Mouse (Mus musculus) splenic B cell, adult 2 months (primary cell): Measurements from ENCODE around the gene Raf1.
"Not testable (repeated sequence)": the region's sequence is repeated elsewhere in the genome, so short reads cannot be mapped to it uniquely, and the experiment has no call there.

Experiments
- DNase-seq: peaks from one replicate; pipeline ENCODE4 v3.0.0-alpha.2; 2011; ENCODE audit warnings: low read depth, low spot score
- H3K27me3 ChIP-seq: 2 replicates; pipeline ENCODE4 v1.6.1; 2012; ENCODE audit warnings: mild to moderate bottlenecking, low read length, moderate library complexity, mixed read lengths; ENCODE audit not compliant: control insufficient read depth, poor library complexity, insufficient read depth, severe bottlenecking
- H3K36me3 ChIP-seq: 2 replicates; pipeline ENCODE4 v1.6.1; 2012; ENCODE audit warnings: mild to moderate bottlenecking, low read length, moderate library complexity, mixed read lengths; ENCODE audit not compliant: control insufficient read depth, poor library complexity, insufficient read depth, severe bottlenecking

The Raf1 gene

GRCm38 (mm10) chr6:115666641-115667040 is 9.8 kb downstream of the Raf1 start:
- Histone ChIP-seq H3K36me3 (no peaks in the 10 kb centered on the region), H3K27me3 (no peaks in the 10 kb centered on the region)
- no peak for DNase-seq

GRCm38 (mm10) chr6:115664268-115664667 is 12.2 kb downstream of the Raf1 start:
- Histone ChIP-seq H3K27me3 (no peaks in the 10 kb centered on the region), H3K36me3 (no peaks in the 10 kb centered on the region)
- no peak for DNase-seq

- no peaks in the 10 kb centered on the region for H3K27me3 ChIP-seq
- no peak for DNase-seq
These were observed 17.6 kb downstream of the Raf1 start for GRCm38 (mm10) chr6:115658802-115659201.

GRCm38 (mm10) chr6:115653939-115654338 is 22.5 kb downstream of the Raf1 start:
- no peaks in the 10 kb centered on the region for H3K36me3 ChIP-seq
- H3K27me3 ChIP-seq, result no peaks in the 10 kb centered on the region
- DNase-seq, result no peak

More at GRCm38 (mm10) chr6:115658802-115659201, 17.6 kb downstream of the Raf1 start:
- H3K36me3 ChIP-seq, result no peaks in the 10 kb centered on the region

GRCm38 (mm10) chr6:115651719-115652118 is 24.7 kb downstream of the Raf1 start:
- Histone ChIP-seq H3K36me3 (no peaks in the 10 kb centered on the region), H3K27me3 (no peaks in the 10 kb centered on the region)
- DNase-seq, result no peak

- Histone ChIP-seq H3K36me3 (no peaks in the 10 kb centered on the region), H3K27me3 (no peaks in the 10 kb centered on the region)
- no peak for DNase-seq
These were observed 25.7 kb downstream of the Raf1 start for GRCm38 (mm10) chr6:115650476-115651427.

GRCm38 (mm10) chr6:115649792-115650365 is 26.6 kb downstream of the Raf1 start:
- DNase-seq, result peak; percentile 37
- Histone ChIP-seq H3K36me3 (no peaks in the 10 kb centered on the region), H3K27me3 (no peaks in the 10 kb centered on the region)

- Histone ChIP-seq H3K27me3 (no peaks in the 10 kb centered on the region), H3K36me3 (peaks cover 5% of the 10 kb centered on the region; the same call in 1 of the 2 replicates)
- no peak for DNase-seq
These were observed 33.1 kb downstream of the Raf1 start for GRCm38 (mm10) chr6:115643315-115643714.

- not testable (repeated sequence) for H3K27me3 ChIP-seq, DNase-seq
These were observed 38.2 kb downstream of the Raf1 start for GRCm38 (mm10) chr6:115638188-115638587.

GRCm38 (mm10) chr6:115634015-115634414 is 42.4 kb downstream of the Raf1 start:
- no peak for DNase-seq
- Histone ChIP-seq H3K27me3 (no peaks in the 10 kb centered on the region), H3K36me3 (peaks cover 17% of the 10 kb centered on the region; the same call in 1 of the 2 replicates)

More at GRCm38 (mm10) chr6:115638188-115638587, 38.2 kb downstream of the Raf1 start:
- H3K36me3 ChIP-seq, result peaks cover 17% of the 10 kb centered on the region; the same call in 1 of the 2 replicates

GRCm38 (mm10) chr6:115631056-115631795 is 45.2 kb downstream of the Raf1 start:
- H3K36me3 ChIP-seq, result peaks cover 15% of the 10 kb centered on the region
- DNase-seq, result no peak
- H3K27me3 ChIP-seq, result no peaks in the 10 kb centered on the region

GRCm38 (mm10) chr6:115626121-115626520 is 50.3 kb downstream of the Raf1 start:
- peaks cover 11% of the 10 kb centered on the region for H3K36me3 ChIP-seq
- no peaks in the 10 kb centered on the region for H3K27me3 ChIP-seq
- DNase-seq, result no peak

- Histone ChIP-seq H3K27me3 (no peaks in the 10 kb centered on the region), H3K36me3 (peaks cover 22% of the 10 kb centered on the region)
- DNase-seq, result no peak
These were observed 55.5 kb downstream of the Raf1 start for GRCm38 (mm10) chr6:115620942-115621341.

GRCm38 (mm10) chr6:115619818-115620217 is 56.6 kb downstream of the Raf1 start:
- DNase-seq, result no peak
- Histone ChIP-seq H3K27me3 (no peaks in the 10 kb centered on the region), H3K36me3 (peaks cover 21% of the 10 kb centered on the region)
